Mouse (Mus musculus) forebrain, embryonic 10.5 days (tissue): Measurements from ENCODE around the gene Rpa2. TPM values are rescaled to one million over a fixed set of nuclear protein-coding genes. Genes with fewer than 3 reads are reported as not detected.

ENCODE experiments used
- DNase-seq: peaks from one replicate; pipeline ENCODE4 v3.0.0-alpha.2; 2017; ENCODE audit warnings: low spot score; ENCODE audit errors: extremely low spot score
- H3K27ac ChIP-seq: fragments of 300-500 bp; sonication (generic); 2 replicates; pipeline ENCODE4 v1.5.1; 2016; ENCODE audit warnings: mild to moderate bottlenecking
- H3K27me3 ChIP-seq: fragments of 300-500 bp; sonication (generic); 2 replicates; pipeline ENCODE4 v1.6.1; 2016; ENCODE audit warnings: mild to moderate bottlenecking; ENCODE audit not compliant: poor library complexity, severe bottlenecking
- H3K36me3 ChIP-seq: fragments of 300-500 bp; sonication (generic); replicated peaks from 2 replicates; pipeline ENCODE4 v1.6.1; 2016; ENCODE audit warnings: mild to moderate bottlenecking, moderate library complexity
- H3K4me1 ChIP-seq: fragments of 300-500 bp; sonication (generic); 2 replicates; pipeline ENCODE4 v1.6.1; 2016
- H3K4me3 ChIP-seq: fragments of 300-500 bp; sonication (generic); 2 replicates; pipeline ENCODE4 v1.5.1; 2016; ENCODE audit warnings: mild to moderate bottlenecking, moderate library complexity
- H3K9me3 ChIP-seq: fragments of 300-500 bp; sonication (generic); 2 replicates; pipeline ENCODE4 v1.6.1; 2016; ENCODE audit warnings: mild to moderate bottlenecking, moderate library complexity
- WGBS: fragments of 180-500 bp; shearing (Covaris S2); methylation state at CpG from one replicate; pipeline ENCODE4 v1.1.7; 2016; 5-methylcytosine and 5-hydroxymethylcytosine counted together
- polyA plus RNA-seq: library from polyadenylated mRNA; unstranded; fragments of >200 nt; fragmentation: Nextera tagmentation; extraction: Ambion mirVana; gene quantifications from 2 replicates; pipeline ENCODE4 v1.2.1, GENCODE M21; 2016

Gene Rpa2
- polyA plus RNA-seq, 1 experiment from 2014 or later, result 222 TPM

GRCm38 (mm10) chr4:132816404-132816803, 48.3 kb downstream of the Rpa2 start:
- Histone ChIP-seq H3K27me3 (no peaks in the 10 kb centered on the region), H3K36me3 (no peaks in the 10 kb centered on the region), H3K9me3 (peaks cover 22% of the 10 kb centered on the region; the same call in 1 of the 2 replicates), H3K4me1 (no peaks in the 10 kb centered on the region), H3K4me3 (no peak overlapping the region), H3K27ac (no peak overlapping the region)
- 85% methylated on average over 7 of the region's 7 CpGs for WGBS
- no peak for DNase-seq

- Histone ChIP-seq H3K27me3 (no peaks in the 10 kb centered on the region), H3K36me3 (no peaks in the 10 kb centered on the region)
These were observed 48.7 kb downstream of the Rpa2 start for GRCm38 (mm10) chr4:132816855-132817254.

DNA sequence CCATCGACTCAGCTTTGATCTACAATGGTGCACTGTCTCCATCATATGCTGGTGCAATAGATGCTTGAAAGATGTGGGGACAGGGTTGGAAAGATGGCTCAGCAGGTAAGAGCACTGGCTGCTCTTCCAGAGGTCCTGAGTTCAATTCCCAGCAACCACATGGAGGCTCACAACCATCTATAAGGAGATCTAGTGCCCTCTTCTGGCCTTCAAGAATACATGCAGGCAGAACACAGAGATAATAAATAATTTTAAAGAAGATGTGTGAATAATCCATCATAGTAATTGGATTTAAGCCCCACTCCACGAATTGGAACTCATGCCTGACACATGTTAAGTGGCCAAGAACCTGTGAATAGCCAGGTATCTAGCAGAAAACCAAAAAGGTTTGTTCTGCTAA, 50.3 kb downstream of the Rpa2 start:
- DNase-seq, result no peak
- no peaks in the 10 kb centered on the region for H3K36me3 ChIP-seq
- H3K4me3 ChIP-seq, result no peak overlapping the region
- H3K4me1 ChIP-seq, result no peaks in the 10 kb centered on the region
- no peak overlapping the region for H3K27ac ChIP-seq
- 61% methylated on average over 2 of the region's 2 CpGs for WGBS
- H3K9me3 ChIP-seq, result peaks cover 19% of the 10 kb centered on the region; the same call in 1 of the 2 replicates
- no peaks in the 10 kb centered on the region for H3K27me3 ChIP-seq

More at GRCm38 (mm10) chr4:132816855-132817254, 48.7 kb downstream of the Rpa2 start:
- H3K4me3 ChIP-seq, result no peak overlapping the region
- peaks cover 19% of the 10 kb centered on the region; the same call in 1 of the 2 replicates for H3K9me3 ChIP-seq
- 76% methylated on average over 2 of the region's 2 CpGs for WGBS
- no peak overlapping the region for H3K27ac ChIP-seq
- DNase-seq, result no peak
- H3K4me1 ChIP-seq, result no peaks in the 10 kb centered on the region

GRCm38 (mm10) chr4:132823614-132824366, 55.7 kb downstream of the Rpa2 start:
- WGBS, result 76% methylated on average over 8 of the region's 8 CpGs
- H3K36me3 ChIP-seq, result peaks cover 50% of the 10 kb centered on the region

More at GRCm38 (mm10) chr4:132823614-132824366, 55.7 kb downstream of the Rpa2 start:
- peaks cover 23% of the 10 kb centered on the region; the same call in 1 of the 2 replicates for H3K9me3 ChIP-seq
- DNase-seq, result peak; percentile 60
- no peaks in the 10 kb centered on the region for H3K4me1 ChIP-seq
- H3K27me3 ChIP-seq, result no peaks in the 10 kb centered on the region
- no peak overlapping the region for H3K4me3 ChIP-seq
- H3K27ac ChIP-seq, result no peak overlapping the region

Other genes starting within 250 kb of the Rpa2 start
- gene Atpif1, start 234.7 kb upstream of the Rpa2 start, polyA plus RNA-seq, result 896 and 909 TPM in 2 replicates
- gene Dnajc8, start 232.8 kb upstream of the Rpa2 start, polyA plus RNA-seq, result 211 and 220 TPM in 2 replicates
- 0.28 and 0.32 TPM in 2 replicates for gene Ptafr, start 204.3 kb upstream of the Rpa2 start, polyA plus RNA-seq
- gene Eya3, start 129.3 kb upstream of the Rpa2 start, polyA plus RNA-seq, result 35.6 and 39.1 TPM in 2 replicates
- gene Xkr8, start 35.8 kb upstream of the Rpa2 start, polyA plus RNA-seq, result 4.4 and 5.0 TPM in 2 replicates
- gene Smpdl3b, start 11.1 kb upstream of the Rpa2 start, polyA plus RNA-seq, result 4.7 and 4.9 TPM in 2 replicates
- 0.89 and 0.93 TPM in 2 replicates for gene Themis2, start 28.1 kb downstream of the Rpa2 start, polyA plus RNA-seq
- 85.0 and 88.9 TPM in 2 replicates for gene Ppp1r8, start 74.8 kb downstream of the Rpa2 start, polyA plus RNA-seq
- gene Stx12, start 116.2 kb downstream of the Rpa2 start, polyA plus RNA-seq, result 52.8 and 53.9 TPM in 2 replicates
- 29.7 and 32.2 TPM in 2 replicates for gene Fam76a, start 154.2 kb downstream of the Rpa2 start, polyA plus RNA-seq
- 0.06 and 0.11 TPM in 2 replicates for gene Fgr, start 205.8 kb downstream of the Rpa2 start, polyA plus RNA-seq
- 5.8 and 7.4 TPM in 2 replicates for gene Ahdc1, start 242.9 kb downstream of the Rpa2 start, polyA plus RNA-seq